Mouse (Mus musculus): ENCODE results near the gene Brf1.

The Brf1 gene

GRCm38 (mm10) chr12:113017429-113017984 is 17.0 kb upstream of the Brf1 start:
- DNase-seq (ENCODE audit: low spot score in 2 of 2) = no peak

- no peak for DNase-seq (ENCODE audit: low spot score in 2 of 2)
Observed at GRCm38 (mm10) chr12:113016976-113017375, 16.5 kb upstream of the Brf1 start.

DNA sequence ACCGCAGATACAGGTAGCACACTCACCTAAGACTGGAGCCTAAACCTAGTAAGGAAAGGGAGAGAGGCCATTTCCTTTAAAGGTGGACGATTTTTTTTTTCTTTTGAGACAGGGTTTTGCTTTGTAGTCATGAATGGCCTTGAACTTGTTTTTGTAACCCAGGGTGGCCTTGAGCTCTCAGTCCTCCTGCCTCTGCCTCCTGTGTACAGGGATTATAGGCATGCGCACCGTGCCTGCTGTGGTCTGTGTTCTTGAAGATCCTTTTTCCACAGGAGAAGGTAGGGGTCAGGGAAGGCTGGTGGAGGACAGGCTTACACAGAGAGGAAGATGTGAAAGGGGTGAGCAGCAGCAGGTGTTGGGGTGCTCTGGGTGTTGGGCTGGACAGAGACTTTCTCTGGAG is 15.5 kb upstream of the Brf1 start:
- DNase-seq (ENCODE audit: low spot score in 2 of 2) = no peak

- peak; percentile 33 to 41 for DNase-seq (ENCODE audit: low spot score in 2 of 2)
Observed at GRCm38 (mm10) chr12:113014561-113015556, 14.4 kb upstream of the Brf1 start.

GRCm38 (mm10) chr12:113013604-113014558 is 13.4 kb upstream of the Brf1 start, which contains the start of gene Pacs2:
TSS of gene Pacs2 (plus strand) at chr12:113014508.
- peak; percentile 92 to 93 for DNase-seq (ENCODE audit: low spot score in 2 of 2)

DNA sequence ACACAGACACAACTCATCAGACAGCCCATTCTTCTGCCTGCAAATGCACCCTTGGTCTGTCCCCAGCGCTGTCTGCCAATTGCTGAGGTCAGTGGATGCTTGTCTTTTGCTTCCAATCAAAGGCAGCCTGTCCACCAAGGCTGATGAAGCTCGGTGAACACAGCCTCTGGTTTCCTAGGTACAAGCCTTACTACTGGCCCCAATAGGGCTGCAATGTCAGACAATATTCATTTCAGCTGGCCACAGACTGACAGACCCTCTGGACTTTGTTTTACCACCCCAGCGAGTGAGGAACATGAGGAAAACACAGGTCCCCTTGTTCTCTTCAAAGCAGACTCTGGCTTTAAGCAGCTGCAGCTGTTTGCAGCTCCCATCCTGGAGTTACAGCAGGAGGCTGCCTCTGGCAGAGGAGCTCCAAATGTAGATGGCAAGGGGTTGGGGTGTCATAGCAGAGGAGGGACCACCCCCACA is 12.6 kb upstream of the Brf1 start:
- no peak for DNase-seq (ENCODE audit: low spot score in 2 of 2)

DNA sequence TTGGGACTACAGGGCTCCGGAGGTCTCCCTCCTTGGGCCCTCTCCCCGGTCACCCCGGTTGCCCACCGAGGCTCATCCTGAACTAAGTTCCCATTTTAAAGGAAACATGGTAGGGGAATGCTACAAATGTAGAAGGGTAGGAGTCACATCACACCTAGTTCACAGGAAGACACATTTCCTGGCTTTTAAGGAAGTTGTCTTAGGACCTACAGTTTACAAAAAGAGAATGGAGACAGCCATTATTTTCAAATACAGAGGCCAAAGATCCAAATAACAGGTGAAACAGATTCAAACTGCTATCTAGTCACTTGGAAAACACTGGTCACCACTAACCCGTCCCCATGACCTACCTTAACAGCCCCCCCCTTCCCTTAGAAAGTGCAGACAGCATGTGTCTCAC is 11.9 kb upstream of the Brf1 start:
- no peak for DNase-seq (ENCODE audit: low spot score in 2 of 2)

DNA sequence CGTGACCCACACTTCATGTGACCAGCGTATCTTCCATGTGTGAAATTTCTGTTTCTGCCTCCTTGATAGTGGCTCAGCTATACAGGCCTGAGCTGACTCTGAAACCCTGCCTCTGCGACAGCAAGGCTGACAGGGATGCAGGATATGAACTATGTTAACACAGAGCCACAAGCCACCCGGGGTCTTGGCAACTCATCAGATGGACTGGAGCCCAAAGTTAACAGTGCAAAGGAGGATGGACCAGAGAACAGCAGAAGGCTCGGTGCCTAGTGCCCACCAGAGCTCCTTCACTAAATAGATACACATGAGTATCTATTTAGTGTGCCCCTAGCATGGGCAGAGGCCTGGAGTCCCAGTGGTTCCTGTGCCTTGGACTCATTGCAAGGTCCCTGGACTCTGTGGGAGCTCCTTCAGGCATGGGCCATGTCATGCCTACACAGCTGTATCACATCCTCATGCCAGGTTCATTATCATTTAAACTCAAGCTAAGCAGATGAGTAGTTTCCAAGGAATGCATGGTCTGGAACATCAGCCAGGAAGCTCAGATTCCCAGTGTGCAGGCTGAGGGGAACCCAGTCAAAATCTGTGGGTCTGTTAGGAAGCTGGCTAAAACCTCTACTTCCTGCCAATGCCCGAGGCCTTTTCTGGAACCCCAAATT is 11.3 kb upstream of the Brf1 start:
- no peak for DNase-seq (ENCODE audit: low spot score in 2 of 2)

DNA sequence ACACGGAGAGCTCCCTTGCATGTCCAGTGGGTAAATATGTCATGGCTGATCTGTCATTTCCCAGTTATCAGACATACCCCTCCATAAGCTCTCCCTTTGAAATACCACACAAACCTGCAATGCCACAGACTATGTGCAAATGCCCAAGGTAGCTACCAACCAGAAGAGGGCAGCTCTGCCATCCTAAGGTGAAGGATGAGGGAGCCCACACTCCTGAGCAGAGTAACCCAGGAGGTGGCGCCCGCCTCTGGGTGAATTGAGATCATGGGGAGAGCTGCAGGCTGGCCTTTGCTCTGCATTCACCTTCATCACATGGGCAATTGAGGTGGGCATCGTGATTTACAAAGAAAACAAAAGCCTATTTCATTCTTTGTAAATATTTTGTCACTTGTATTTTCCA is 4.5 kb upstream of the Brf1 start:
- peak; percentile 82 to 83 for DNase-seq (ENCODE audit: low spot score in 2 of 2)

GRCm38 (mm10) chr12:113004011-113004410 is 3.5 kb upstream of the Brf1 start:
- no peak for DNase-seq (ENCODE audit: low spot score in 2 of 2)

- DNase-seq (ENCODE audit: low spot score in 2 of 2) = peak in 1 of 2 experiments; percentile 24
Observed at GRCm38 (mm10) chr12:113002667-113003066, 2.2 kb upstream of the Brf1 start.

GRCm38 (mm10) chr12:113001133-113001474 is 600 bp upstream of the Brf1 start:
- no peak for DNase-seq (ENCODE audit: low spot score in 2 of 2)

DNA sequence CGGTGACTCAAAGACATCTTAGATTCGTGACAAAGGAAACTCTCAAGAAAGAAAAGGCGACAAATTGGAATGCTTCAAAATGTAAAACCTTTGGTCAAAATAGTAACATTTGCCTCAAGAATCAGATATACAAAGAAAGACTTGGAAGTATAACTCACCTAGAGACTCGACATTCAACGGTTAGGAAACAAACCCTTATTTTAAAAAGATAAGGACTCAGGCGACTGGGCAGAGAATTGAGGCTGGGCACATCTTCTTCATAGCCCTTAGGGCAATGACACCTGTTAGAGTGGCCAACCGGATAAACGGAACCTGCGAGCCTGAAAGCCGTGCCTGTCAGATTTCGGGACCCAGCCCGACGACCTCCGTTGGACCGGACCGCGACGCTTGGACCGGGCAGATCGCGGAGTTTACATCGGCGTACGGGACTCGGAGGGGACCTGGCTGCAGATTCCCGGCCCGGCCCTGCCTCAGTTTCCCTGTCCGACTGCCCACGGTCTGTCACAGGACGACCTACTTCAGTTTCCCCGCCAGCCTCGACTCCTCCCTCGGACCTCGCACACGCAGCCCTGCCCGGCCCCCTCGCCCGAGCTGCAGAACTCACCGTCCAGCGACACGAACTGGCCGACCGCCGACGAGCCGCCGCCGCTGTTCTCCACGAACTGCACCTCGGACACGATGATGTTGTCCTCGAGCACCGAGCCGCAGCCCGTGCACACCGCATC is 773 bp downstream of the Brf1 start:
- peak in 1 of 2 experiments; percentile 11 for DNase-seq (ENCODE audit: low spot score in 2 of 2)

DNA sequence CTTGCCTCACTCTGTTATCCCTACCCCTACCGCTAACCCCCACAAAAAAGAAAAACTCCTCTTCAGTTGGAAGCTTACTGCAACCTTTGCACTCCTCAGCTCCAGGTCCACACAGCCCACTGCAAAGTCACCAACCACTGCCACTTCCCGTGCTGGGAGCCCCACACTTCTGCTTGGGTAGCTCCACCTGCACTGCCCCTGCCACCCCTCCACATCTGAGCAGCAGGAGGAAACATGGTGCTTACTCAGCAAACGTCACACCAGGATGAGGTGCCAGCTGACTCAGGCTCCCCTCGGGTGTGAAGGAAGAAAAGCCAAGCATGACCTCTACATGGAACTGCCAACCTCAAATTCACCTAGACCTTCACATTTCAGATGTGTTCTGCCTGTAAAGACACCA is 6.4 kb downstream of the Brf1 start:
- DNase-seq (ENCODE audit: low spot score in 2 of 2) = peak; percentile 52 to 56

DNA sequence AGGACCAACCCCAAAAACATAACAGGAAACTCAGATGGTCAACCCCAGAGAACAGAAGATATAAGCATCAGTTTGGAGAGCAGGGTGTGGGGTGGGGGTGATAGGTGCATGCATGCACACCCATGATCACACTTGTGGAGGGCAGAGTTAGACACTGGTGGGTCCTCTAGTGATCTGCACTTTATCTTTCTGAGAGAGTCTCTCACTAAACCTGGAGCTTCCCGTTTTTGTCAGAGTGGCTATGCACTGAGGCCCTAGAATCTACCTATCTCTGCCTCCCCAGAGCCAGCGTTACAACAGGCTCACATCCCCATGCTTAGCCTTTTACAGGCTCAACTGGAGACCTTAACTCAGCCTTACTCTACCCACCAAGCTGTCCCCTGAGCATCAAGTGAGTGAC is 9.1 kb downstream of the Brf1 start:
- DNase-seq (ENCODE audit: low spot score in 2 of 2) = no peak

DNA sequence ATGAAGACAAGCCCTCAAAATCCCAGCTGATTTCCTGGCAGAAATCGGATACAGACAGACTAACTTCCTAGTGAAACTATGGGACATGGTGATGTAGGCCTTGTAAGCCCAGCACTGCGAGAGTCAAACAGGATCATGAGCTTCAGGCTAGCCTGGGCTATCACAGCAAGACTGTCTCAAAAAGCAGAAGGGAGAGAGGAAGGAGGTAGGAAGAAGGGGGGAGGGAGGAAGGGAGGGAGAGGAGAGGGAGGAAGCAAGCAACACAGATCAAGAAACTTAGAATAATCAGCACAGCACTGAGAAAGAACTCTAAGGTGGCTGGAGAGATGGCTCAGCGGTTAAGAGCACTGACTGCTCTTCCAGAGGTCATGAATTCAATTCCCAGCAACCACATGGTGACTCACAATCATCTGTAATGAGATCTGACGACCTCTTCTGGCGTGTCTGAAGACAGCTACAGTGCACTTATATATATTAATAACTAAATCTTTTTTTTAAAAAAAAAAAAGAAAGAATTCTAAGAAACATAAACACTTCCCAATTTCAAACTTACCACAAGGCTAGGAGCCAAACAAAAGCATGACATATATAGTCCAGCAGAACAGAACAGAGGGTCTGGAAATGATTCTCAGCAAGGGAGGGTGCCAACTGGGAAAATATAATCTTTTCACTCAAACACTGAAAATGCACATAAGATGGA is 9.6 kb downstream of the Brf1 start:
- no peak for DNase-seq (ENCODE audit: low spot score in 2 of 2)

DNA sequence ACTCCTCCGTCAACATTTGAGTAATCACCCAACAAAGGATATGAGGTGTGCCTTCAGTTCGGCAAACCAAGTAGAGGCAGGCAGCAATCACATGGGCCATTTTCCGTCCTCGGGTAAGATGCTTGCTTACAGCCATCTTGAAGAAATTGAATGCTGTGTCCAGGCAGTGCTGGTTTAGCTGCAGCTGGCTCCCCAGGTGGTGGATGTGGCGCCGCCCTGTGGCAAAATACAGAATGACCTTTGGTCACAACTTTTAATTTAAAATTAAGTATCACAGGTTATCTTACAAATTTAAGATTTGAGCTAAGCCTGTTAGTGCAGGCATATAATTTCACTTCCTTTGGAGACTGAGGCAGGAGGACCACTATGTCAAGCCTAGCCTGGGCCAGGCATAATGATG is 12.6 kb downstream of the Brf1 start:
- DNase-seq (ENCODE audit: low spot score in 2 of 2) = no peak

DNA sequence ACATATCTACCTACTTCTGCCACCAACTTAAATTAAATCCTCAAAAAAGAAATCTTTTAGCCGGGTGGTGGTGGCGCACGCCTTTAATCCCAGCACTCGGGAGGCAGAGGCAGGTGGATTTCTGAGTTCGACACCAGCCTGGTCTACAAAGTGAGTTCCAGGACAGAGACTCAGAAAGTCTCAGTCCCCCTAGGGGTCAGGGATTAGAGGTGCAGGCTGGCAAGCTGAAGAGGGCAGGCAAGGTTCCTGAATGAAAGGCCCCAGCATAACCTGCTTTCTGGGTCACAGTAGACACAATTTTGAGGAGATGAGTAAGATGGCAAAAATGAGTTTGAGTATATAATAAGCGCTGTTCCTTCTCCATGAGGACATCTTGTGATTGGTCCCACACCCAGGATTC is 15.2 kb downstream of the Brf1 start:
- DNase-seq (ENCODE audit: low spot score in 2 of 2) = peak in 1 of 2 experiments; percentile 21

DNA sequence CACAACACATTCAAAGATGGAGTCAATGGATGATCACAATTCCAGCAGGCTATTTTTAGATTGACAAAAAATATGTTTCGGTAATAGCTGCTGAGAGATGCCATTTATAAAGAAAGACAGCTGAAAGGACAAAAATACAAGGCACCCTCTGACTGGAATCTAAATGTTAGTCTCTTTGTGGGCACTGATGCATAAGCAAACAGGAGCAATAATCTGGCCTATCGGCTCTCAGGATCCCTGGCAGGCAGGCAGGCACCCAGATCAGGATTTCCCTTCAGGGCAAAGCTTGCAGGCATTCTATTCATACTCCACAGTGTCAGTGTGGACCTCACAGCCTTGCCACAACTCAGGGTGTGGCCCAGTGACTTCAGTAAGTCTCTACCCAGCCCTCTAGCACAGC is 18.5 kb downstream of the Brf1 start:
- no peak for DNase-seq (ENCODE audit: low spot score in 2 of 2)

- no peak for DNase-seq (ENCODE audit: low spot score in 2 of 2)
Observed at GRCm38 (mm10) chr12:112977156-112977555, 23.3 kb downstream of the Brf1 start.
